Comparison of ENCODE assay signal across 19 mouse cellular contexts in the genomic region with DNA sequence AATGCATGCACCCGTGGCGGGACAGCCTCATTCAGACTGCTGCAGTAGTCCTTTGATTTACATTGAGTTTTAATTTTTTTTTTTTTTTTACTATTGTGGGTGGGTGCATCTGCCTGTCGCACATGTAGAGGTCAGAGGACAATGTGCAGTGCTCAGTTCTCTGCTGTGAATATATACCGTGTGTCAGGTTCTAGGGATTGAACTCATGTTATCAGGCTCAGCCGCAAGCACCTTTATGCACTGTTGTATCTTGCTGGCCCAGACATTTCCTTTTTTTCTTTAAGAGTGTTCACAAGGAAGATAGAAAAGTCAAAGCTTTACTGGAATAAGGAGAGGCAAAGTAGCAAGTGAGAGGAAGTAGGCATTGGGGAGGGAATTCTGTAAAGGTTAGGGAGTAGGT. TPM values are rescaled to one million over a fixed set of nuclear protein-coding genes. Genes with fewer than 3 reads are reported as not detected.
"Had no signal": no experiment of that assay in that cellular context is flagged by ENCODE, and none has a peak within 500 bp of the region (broad histone marks: within the 10 kb centered on the region; RNA-seq: fewer than 3 reads in every experiment).

No protein-coding gene starts in this region.

- H3K4me2 ChIP-seq: limb, embryonic 12.5 days; lung, embryonic 15.5 days; midbrain, embryonic 13.5 days; neural tube, embryonic 15.5 days had no signal

- DNase-seq: kidney, adult 8-10 months; kidney, postnatal 4 days; lung, postnatal 14 days; right cerebral cortex, adult 18-20 months; right cerebral cortex, postnatal 25 days; thymus, adult 18-20 months; thymus, postnatal 14 days had no signal

- H3K9me3 ChIP-seq: limb, embryonic 12.5 days; lung, embryonic 15.5 days; midbrain, embryonic 13.5 days; neural tube, embryonic 15.5 days had no signal

- H3K36me3 ChIP-seq: limb, embryonic 12.5 days; lung, embryonic 15.5 days; neural tube, embryonic 15.5 days had no signal

- H3K4me3 ChIP-seq: layer of hippocampus, adult 2 months; limb, embryonic 12.5 days; lung, embryonic 15.5 days; midbrain, embryonic 13.5 days; myocyte; neural tube, embryonic 15.5 days had no signal

- H3K27ac ChIP-seq: kidney, postnatal 0 days; layer of hippocampus, adult 2 months; limb, embryonic 12.5 days; lung, embryonic 15.5 days; macrophage; midbrain, embryonic 13.5 days; neural tube, embryonic 15.5 days had no signal

- ATAC-seq: intestine, postnatal 0 days; midbrain, embryonic 13.5 days had no signal

- H3K9ac ChIP-seq: limb, embryonic 12.5 days; lung, embryonic 15.5 days; midbrain, embryonic 13.5 days; neural tube, embryonic 15.5 days had no signal

- H3K4me1 ChIP-seq: limb, embryonic 12.5 days; lung, embryonic 15.5 days; midbrain, embryonic 13.5 days had no signal

- H3K27me3 ChIP-seq: limb, embryonic 12.5 days; lung, embryonic 15.5 days; midbrain, embryonic 13.5 days; neural tube, embryonic 15.5 days had no signal

RNA-seq across cellular contexts. Expression of a gene that starts 57.4 kb away (rescaled TPM):
- total RNA-seq: liver, adult 2 months had no signal
- polyA plus RNA-seq: intestine, postnatal 0 days; kidney, postnatal 0 days; limb, embryonic 12.5 days; macrophage; myocyte; neural tube, embryonic 11.5 days; stomach, embryonic 14.5 days had no signal
